Mouse (Mus musculus) midbrain, embryonic 11.5 days (tissue): ENCODE measurements at regions not wholly inside any gene's neighbourhood (a gene's known extent, or its start where the extent isn't known, plus 50 kb on each side); places are given as distances from the start of the nearest gene placed in this dataset.

Source experiments
- ATAC-seq: fragments of 200-750 bp; cut with Nextera tagmentation; 2 replicates; pipeline ENCODE4 v1.8.0; 2017; ENCODE audit warnings: moderate TSS enrichment, moderate library complexity; ENCODE audit not compliant: low FRiP score
- DNase-seq: peaks from one replicate; pipeline ENCODE4 v3.0.0; 2015; ENCODE audit warnings: low spot score; ENCODE audit errors: missing footprints
- H3K27ac ChIP-seq: fragments of 300-500 bp; sonication (generic); 2 replicates; pipeline ENCODE4 v1.5.1; 2014; ENCODE audit warnings: low read depth, low read length
- H3K27me3 ChIP-seq: fragments of 300-500 bp; sonication (generic); 2 replicates; pipeline ENCODE4 v1.6.1; 2014; ENCODE audit warnings: mild to moderate bottlenecking, low read length, moderate library complexity, mixed read lengths; ENCODE audit not compliant: control insufficient read depth, insufficient read depth
- H3K36me3 ChIP-seq: fragments of 300-500 bp; sonication (generic); 2 replicates; pipeline ENCODE4 v1.6.1; 2014; ENCODE audit warnings: mild to moderate bottlenecking, low read length, moderate library complexity, mixed read lengths; ENCODE audit not compliant: control insufficient read depth, insufficient read depth
- H3K4me1 ChIP-seq: fragments of 300-500 bp; sonication (generic); 2 replicates; pipeline ENCODE4 v1.6.1; 2014; ENCODE audit warnings: low read length; ENCODE audit not compliant: control insufficient read depth, insufficient read depth
- H3K4me2 ChIP-seq: fragments of 300-500 bp; sonication (generic); 2 replicates; pipeline ENCODE4 v1.6.1; 2014; ENCODE audit warnings: mild to moderate bottlenecking, moderate library complexity
- H3K4me3 ChIP-seq: fragments of 300-500 bp; sonication (generic); 2 replicates; pipeline ENCODE4 v1.5.1; 2014; ENCODE audit warnings: low read depth, low read length
- H3K9ac ChIP-seq: fragments of 300-500 bp; sonication (generic); 2 replicates; pipeline ENCODE4 v1.6.1; 2014; ENCODE audit warnings: low read length
- H3K9me3 ChIP-seq: fragments of 300-500 bp; sonication (generic); 2 replicates; pipeline ENCODE4 v1.6.1; 2016; ENCODE audit warnings: low read length; ENCODE audit not compliant: control insufficient read depth
- WGBS: fragments of 180-500 bp; shearing (Covaris S2); extraction: QIAGEN DNeasy Blood & Tissue Kit; methylation state at CpG from one replicate; pipeline ENCODE4 v1.1.7; 2014; 5-methylcytosine and 5-hydroxymethylcytosine counted together

DNA sequence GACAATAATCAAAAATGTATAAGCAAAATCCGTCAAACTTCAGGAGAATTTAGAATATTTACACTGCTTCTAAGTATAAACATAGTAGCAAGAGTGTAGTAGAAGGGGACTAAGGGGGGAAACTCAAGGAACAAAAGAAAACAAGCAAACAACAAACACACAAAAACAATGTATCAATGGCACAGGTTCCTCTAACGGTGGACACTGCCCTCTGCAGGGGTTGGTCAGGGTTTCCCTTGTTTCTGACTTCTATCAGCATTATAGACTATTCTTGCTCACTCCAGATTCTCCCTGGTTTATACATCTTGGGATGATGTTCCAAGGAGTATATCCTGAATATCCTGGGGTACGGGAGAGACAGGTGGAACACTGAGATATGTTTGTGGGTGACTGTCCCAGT is 147.3 kb upstream of the Ppp2r3a start:
- no peaks in the 10 kb centered on the region for H3K4me1 ChIP-seq
- WGBS: 83% methylated on average over 3 of the region's 3 CpGs
- no peak overlapping the region for H3K4me3 ChIP-seq
- H3K9me3 ChIP-seq: no peaks in the 10 kb centered on the region
- no peak overlapping the region for H3K4me2 ChIP-seq
- DNase-seq (no peak), ATAC-seq (no peak)
- H3K36me3 ChIP-seq: no peaks in the 10 kb centered on the region
- H3K27ac ChIP-seq: no peak overlapping the region
- H3K27me3 ChIP-seq: no peaks in the 10 kb centered on the region
- no peak overlapping the region for H3K9ac ChIP-seq

DNA sequence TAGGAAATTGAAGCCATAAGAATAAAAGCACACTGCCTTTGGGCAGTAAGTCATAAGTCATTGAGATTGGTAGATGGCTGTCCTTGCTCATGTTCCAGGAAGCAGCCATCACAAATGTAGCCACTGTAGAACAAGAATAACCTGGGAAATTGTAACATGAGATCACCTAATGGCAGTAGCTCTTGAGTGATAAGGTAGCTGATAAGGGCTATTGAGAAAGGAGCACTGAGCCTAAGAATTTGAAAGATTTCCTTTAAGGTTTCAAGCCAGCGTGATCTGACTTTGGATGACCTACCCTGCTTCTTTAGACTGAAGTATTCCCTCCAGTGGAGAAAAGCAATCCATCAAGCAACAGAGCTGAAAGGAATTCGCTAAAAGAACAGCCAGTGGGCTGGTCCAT is 117.8 kb upstream of the Ppp2r3a start:
- ATAC-seq (no peak), DNase-seq (no peak)
- H3K4me3 ChIP-seq: no peak overlapping the region
- no peak overlapping the region for H3K27ac ChIP-seq
- no peaks in the 10 kb centered on the region for H3K36me3 ChIP-seq
- no peaks in the 10 kb centered on the region for H3K4me1 ChIP-seq
- H3K9ac ChIP-seq: no peak overlapping the region
- no peak overlapping the region for H3K4me2 ChIP-seq
- WGBS: 80% methylated on average over 2 of the region's 2 CpGs
- H3K9me3 ChIP-seq: no peaks in the 10 kb centered on the region
- no peaks in the 10 kb centered on the region for H3K27me3 ChIP-seq

DNA sequence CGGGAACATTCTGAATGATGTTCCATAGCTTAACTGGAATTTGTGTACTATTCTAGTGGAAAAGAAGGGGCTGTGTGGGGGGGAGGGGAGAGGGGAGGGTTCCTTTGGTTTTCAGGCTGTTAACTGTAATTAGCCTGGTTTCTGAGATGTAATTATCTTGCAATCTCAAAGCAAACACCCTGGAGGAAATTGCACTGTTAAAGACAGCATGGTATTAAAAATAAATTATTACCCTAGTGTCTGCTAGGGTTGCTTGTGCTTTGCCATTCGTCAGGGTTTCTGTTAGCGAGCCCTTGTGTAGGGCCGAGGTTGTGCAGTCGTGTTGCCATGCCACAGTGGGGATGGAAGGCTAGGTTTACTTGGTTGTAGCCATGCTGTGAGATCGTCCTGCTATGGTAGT is 105.0 kb upstream of the Ppp2r3a start:
- Histone ChIP-seq H3K27me3 (no peaks in the 10 kb centered on the region), H3K9me3 (no peaks in the 10 kb centered on the region), H3K27ac (no peak overlapping the region), H3K9ac (no peak overlapping the region), H3K4me3 (no peak overlapping the region), H3K36me3 (no peaks in the 10 kb centered on the region), H3K4me2 (no peak overlapping the region), H3K4me1 (no peaks in the 10 kb centered on the region)
- DNase-seq (no peak), ATAC-seq (no peak)
- WGBS: 83% methylated on average over 6 of the region's 6 CpGs

- H3K4me3 ChIP-seq: no peak overlapping the region
- H3K4me1 ChIP-seq: no peaks in the 10 kb centered on the region
- H3K4me2 ChIP-seq: no peak overlapping the region
- WGBS: 87% methylated on average over 4 of the region's 4 CpGs
- no peak for ATAC-seq
- H3K27ac ChIP-seq: no peak overlapping the region
- H3K9me3 ChIP-seq: no peaks in the 10 kb centered on the region
- H3K9ac ChIP-seq: no peak overlapping the region
- H3K27me3 ChIP-seq: no peaks in the 10 kb centered on the region
- H3K36me3 ChIP-seq: no peaks in the 10 kb centered on the region
- no peak for DNase-seq
These were observed 97.2 kb upstream of the Ppp2r3a start for GRCm38 (mm10) chr9:101348771-101349170.

GRCm38 (mm10) chr9:101342887-101343286 is 91.3 kb upstream of the Ppp2r3a start:
- no peaks in the 10 kb centered on the region for H3K4me1 ChIP-seq
- no peak overlapping the region for H3K27ac ChIP-seq
- H3K9me3 ChIP-seq: no peaks in the 10 kb centered on the region
- H3K4me2 ChIP-seq: no peak overlapping the region
- H3K9ac ChIP-seq: no peak overlapping the region
- no peak overlapping the region for H3K4me3 ChIP-seq
- DNase-seq: no peak
- H3K27me3 ChIP-seq: no peaks in the 10 kb centered on the region
- H3K36me3 ChIP-seq: no peaks in the 10 kb centered on the region
- WGBS: 90% methylated on average over 5 of the region's 5 CpGs
- ATAC-seq: no peak

- H3K9me3 ChIP-seq: no peaks in the 10 kb centered on the region
- no peak overlapping the region for H3K4me3 ChIP-seq
- WGBS: 78% methylated on average over 11 of the region's 11 CpGs
- no peak overlapping the region for H3K27ac ChIP-seq
- no peak overlapping the region for H3K9ac ChIP-seq
- H3K36me3 ChIP-seq: no peaks in the 10 kb centered on the region
- DNase-seq (no peak), ATAC-seq (no peak)
- no peaks in the 10 kb centered on the region for H3K4me1 ChIP-seq
- no peak overlapping the region for H3K4me2 ChIP-seq
- H3K27me3 ChIP-seq: no peaks in the 10 kb centered on the region
These were observed 89.3 kb upstream of the Ppp2r3a start for GRCm38 (mm10) chr9:101340796-101341465.

GRCm38 (mm10) chr9:101329032-101329824 is 77.6 kb upstream of the Ppp2r3a start:
- Histone ChIP-seq H3K27me3 (no peaks in the 10 kb centered on the region), H3K4me2 (no peak overlapping the region), H3K9ac (no peak overlapping the region), H3K9me3 (no peaks in the 10 kb centered on the region), H3K4me3 (no peak overlapping the region), H3K27ac (no peak overlapping the region), H3K36me3 (no peaks in the 10 kb centered on the region), H3K4me1 (no peaks in the 10 kb centered on the region)
- 80% methylated on average over 8 of the region's 8 CpGs for WGBS
- ATAC-seq (no peak), DNase-seq (no peak)

DNA sequence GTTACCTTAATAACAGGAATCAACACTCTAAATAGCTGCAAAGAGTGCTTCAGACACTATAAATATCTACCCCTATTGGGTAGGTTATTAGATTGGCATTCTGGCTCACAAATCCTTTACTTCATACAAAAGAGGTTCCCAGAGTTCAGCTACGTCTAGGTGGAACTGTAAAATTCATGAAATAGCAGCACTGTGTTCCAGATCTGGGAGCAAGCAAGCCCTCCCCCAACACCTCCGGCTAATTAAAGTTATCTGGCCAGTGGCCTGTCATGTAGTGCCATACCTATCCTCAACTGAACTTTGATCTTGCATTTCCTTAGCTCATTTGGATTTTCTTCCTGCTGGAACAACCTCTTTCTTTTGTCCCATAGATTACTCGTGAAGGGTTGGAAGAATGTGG is 75.4 kb upstream of the Ppp2r3a start:
- Histone ChIP-seq H3K9ac (no peak overlapping the region), H3K27me3 (no peaks in the 10 kb centered on the region), H3K4me1 (no peaks in the 10 kb centered on the region), H3K9me3 (no peaks in the 10 kb centered on the region), H3K4me2 (no peak overlapping the region), H3K36me3 (no peaks in the 10 kb centered on the region), H3K27ac (no peak overlapping the region), H3K4me3 (no peak overlapping the region)
- WGBS: 53% methylated on average over 3 of the region's 3 CpGs
- no peak for ATAC-seq
- no peak for DNase-seq

DNA sequence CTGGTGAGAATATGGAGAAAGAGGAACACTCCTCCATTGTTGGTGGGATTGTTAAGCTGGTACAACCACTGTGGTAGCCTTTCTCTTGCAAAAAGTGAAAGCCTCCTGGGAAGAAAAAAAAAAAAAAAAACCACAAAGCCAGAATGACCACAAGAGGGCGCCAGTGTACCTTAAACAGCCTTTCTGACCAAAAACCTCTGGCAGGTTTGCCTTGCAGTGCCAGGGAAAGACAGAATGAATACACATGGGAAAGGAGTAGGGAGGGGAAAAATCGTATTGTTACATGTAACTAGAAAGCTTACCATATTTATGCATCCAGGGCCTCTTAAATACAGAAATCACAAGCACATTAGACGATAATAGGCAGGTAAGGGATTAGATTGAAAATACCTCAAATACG is 62.4 kb upstream of the Ppp2r3a start:
- no peaks in the 10 kb centered on the region for H3K9me3 ChIP-seq
- H3K9ac ChIP-seq: no peak overlapping the region
- 42% methylated on average over 4 of the region's 4 CpGs for WGBS
- ATAC-seq (no peak), DNase-seq (peak; percentile 97)
- H3K4me3 ChIP-seq: no peak overlapping the region
- H3K4me1 ChIP-seq: no peaks in the 10 kb centered on the region
- H3K27me3 ChIP-seq: no peaks in the 10 kb centered on the region
- no peak overlapping the region for H3K4me2 ChIP-seq
- H3K36me3 ChIP-seq: no peaks in the 10 kb centered on the region
- H3K27ac ChIP-seq: no peak overlapping the region
